Mouse (Mus musculus) stomach, postnatal 0 days (tissue): ENCODE measurements around the gene Prkaa1.

Source experiments
- CTCF ChIP-seq: IDR thresholded peaks from 2 replicates; pipeline ENCODE4 v1.5.1; 2016; ENCODE audit warnings: antibody characterized with exemption, low read depth, mild to moderate bottlenecking, moderate library complexity
- EP300 ChIP-seq: optimal IDR thresholded peaks from 2 replicates; pipeline ENCODE3; 2016; ENCODE audit warnings: antibody characterized with exemption

- TF ChIP-seq EP300 = no peak
- TF ChIP-seq CTCF = peak; percentile 50
Observed at GRCm38 (mm10) chr15:5143361-5144020, at the start of gene Prkaa1.
